Mouse (Mus musculus): ENCODE measurements around the gene Gm2431.
"Not testable (repeated sequence)": the region's sequence is repeated elsewhere in the genome, so short reads cannot be mapped to it uniquely, and the experiment has no call there.

Gene Gm2431

DNA sequence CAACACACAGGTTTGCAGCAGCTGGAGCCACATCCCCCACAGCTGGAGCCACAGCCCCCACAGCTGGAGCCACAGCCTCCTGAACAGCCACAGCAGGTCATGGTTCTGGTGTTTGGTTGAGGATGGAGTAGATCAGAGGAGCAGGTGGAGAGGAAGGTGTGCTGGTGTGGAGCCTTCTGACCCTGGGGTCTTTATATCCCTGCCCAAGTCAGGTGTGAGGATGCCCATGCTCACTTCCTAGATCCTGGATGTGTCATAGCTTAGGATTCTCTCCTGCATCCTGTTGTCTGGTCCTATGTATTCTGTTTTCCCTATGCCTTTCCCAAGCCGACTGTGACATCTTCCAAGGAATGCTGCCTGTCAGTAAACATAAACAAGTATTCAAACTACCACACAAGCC is at the start of gene Gm2431:
TSS of gene Gm2431 (minus strand) at position 101 of the 400 bp plus-strand sequence.
- not testable (repeated sequence) for DNase-seq (ENCODE audit: low spot score in 2 of 2)

DNA sequence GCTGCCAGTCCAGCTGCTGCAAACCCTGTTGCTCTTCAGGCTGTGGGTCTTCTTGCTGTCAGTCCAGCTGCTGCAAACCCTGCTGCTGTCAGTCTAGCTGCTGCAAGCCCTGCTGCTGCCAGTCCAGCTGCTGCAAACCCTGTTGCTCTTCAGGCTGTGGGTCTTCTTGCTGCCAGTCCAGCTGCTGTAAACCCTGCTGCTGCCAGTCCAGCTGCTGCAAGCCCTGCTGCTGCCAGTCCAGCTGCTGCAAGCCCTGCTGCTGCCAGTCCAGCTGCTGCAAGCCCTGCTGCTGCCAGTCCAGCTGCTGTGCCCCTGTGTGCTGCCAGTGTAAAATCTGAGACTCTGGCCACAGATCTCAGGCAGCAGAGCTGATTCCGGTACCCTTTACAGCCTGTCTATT is 45.8 kb upstream of the Gm2431 start:
- not testable (repeated sequence) for DNase-seq (ENCODE audit: low spot score in 2 of 2)

DNA sequence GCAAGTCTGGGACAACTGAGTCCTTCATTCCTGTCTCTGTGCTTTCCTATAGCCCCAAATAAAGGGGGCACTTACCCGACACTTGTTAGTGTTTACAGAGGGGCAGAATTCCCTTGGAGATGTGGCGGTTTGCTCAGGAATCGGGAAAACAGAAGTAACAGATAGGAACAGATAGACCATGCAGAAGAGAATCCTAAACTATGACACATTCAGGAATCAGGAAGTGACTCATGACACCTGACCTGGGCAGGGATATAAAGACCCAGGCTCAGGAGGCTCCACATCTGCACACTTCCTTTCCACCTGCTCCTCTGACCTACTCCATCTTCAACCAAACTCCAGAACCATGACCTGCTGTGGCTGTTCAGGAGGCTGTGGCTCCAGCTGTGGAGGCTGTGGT is 45.1 kb upstream of the Gm2431 start, which contains the start of gene Krtap5-4:
TSS of gene Krtap5-4 (plus strand) at position 301 of the 400 bp plus-strand sequence.
- DNase-seq (ENCODE audit: low spot score in 2 of 2), result no peak

DNA sequence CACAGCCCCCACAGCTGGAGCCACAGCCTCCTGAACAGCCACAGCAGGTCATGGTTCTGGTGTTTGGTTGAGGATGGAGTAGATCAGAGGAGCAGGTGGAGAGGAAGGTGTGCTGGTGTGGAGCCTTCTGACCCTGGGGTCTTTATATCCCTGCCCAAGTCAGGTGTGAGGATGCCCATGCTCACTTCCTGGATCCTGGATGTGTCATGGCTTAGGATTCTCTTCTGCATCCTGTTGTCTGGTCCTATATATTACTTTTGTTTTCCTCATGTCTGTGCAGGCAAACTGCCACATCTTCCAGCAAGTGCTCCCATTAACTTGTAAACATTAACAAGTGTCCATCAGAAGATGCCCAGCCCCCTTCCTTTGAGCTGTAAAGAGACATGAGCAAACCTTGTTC is 38.9 kb upstream of the Gm2431 start, which contains the start of gene Krtap5-1:
TSS of gene Krtap5-1 (minus strand) at position 101 of the 400 bp plus-strand sequence.
- DNase-seq (ENCODE audit: low spot score in 2 of 2), result not testable (repeated sequence)

DNA sequence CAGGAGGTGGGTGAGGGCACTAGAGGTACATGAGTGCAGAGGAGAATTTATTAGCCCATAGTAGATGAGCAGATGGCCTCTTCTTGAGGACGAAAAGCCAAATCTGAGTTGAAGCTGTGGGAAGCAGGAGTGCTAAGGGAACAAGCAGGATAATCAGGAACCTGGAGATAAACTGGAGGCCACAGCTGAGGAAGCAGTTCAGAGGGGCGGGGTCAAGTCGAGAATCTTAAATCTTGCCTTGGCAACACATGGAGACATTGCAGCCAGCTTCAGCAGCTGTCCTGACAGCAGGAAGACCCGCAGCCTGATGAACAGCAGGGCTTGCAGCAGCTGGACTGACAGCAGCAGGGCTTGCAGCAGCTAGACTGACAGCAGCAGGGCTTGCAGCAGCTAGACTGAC is 38.0 kb upstream of the Gm2431 start:
- DNase-seq (ENCODE audit: low spot score in 2 of 2), result not testable (repeated sequence)

DNA sequence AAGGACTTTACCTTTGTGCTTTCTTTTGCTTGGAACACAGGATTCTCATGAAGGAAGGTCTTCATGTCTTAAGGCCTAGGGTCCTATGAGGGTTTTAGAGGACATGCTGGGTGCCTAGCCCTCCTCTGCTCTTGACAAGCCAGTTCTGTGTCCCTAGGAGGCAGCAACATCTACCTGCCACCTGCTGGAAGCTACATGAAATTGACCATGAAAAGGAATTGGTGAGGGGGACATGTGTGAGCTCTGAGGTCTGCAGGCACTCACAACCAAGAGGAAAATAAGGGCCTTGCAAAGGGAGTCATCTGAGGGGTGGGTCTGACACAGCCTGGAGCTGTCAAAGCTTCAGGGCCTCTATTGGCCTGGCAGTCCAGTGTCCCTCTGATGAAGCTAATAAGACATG is 37.3 kb upstream of the Gm2431 start:
- no peak for DNase-seq (ENCODE audit: low spot score in 2 of 2)

DNA sequence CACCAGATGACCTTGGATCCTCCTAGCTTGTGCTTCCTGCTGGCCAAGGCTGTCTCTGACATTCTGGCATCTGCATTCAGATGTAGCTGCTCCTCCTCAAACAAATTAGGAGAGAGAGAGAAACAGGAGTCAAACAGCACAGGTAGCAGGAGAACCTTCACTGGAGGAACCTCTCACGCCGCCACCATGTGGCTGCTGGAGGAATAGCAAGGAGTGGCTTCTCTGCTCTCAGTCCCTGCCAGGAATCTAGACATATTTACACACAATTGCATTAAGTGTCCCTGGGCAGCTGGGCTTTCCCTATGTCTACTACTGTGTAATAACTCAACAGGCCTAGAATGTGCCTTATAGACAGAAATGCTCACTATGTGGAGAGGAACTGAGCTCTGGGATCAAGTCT is 35.7 kb upstream of the Gm2431 start:
- not testable (repeated sequence) for DNase-seq (ENCODE audit: low spot score in 2 of 2)

DNA sequence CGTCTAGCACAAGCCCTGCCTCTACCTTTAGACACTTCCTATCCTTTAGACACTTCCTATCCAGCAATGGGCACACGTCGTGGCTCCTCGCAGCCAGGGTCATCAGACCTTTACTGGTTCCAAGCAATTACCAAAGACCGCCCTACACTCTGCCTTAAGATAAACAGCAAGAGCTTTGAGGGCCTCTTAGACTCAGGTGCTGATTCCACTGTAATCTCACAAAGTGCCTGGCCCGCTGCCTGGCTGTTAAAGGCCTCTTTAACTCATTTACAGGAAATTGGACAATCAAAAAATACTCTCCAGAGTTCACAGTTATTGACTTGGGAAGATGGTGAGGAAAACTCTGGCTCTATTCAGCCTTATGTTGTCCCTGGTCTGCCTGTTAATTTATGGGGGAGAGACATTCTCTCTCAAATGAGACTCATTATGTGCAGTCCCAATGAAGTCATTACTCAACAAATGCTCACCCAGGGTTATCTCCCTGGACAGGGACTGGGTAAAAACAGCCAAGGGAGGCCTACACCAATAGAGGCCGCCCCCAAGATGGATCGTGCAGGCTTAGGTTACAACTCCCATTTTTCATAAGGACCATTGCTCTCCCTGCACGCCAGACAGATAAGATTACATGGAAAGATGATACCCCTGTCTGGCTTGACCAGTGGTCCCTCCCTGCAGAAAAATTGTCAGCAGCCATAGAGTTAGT is 27.9 kb upstream of the Gm2431 start:
- DNase-seq (ENCODE audit: low spot score in 2 of 2), result not testable (repeated sequence)

DNA sequence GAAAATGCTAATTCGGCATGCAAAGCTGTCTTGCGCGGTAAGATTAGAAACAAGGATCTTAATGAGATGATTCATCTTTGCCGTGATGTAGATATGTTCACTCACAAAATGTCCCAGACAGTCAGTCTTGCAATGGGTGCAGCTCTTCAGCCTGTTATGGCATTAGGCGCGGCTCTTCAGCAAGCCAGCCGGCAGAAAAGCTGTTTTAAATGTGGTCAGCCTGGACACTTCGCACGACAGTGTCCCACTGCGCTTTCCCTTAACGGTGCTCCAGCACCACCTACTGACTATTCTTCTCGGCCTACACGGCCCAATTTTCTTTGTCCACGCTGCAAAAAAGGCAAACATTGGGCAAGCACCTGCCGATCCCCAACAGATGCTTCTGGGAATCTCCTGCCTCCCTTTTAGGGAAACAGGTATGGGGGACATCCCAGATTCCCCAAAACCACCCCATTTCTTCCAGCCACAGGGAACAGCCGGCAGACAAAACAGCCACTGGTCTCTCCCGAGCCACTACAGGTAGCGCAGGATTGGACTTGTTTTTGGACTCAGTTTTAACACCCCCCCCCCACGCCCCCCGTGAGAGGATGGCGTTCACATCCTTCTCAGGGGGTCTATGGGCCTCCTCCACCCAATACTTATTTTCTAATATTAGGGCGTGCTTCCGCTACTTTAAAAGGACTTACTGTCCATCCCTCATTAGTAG is 27.1 kb upstream of the Gm2431 start:
- peak in 1 of 2 experiments; percentile 24 for DNase-seq (ENCODE audit: low spot score in 2 of 2)

DNA sequence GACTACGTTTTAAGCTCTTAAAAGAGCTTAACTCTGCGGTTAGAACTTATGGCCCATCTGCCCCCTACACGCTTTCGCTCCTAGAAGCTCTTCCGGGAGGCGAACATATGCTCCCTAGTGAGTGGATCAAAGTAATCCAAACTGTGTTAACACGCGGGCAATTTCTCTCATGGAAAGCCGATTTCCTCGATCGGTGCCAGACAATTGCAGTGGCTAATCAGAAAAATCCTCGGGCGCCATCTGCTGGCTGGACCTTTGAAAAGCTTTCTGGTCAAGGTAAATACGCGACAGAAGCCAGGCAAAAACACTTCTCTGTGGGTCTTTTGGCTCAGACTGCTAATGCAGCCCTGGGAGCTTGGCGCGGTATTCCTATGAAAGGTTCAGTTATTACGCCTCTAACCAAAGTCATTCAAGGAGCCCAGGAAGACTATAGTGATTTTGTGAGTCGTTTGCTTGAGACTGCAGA is 26.5 kb upstream of the Gm2431 start:
- peak; percentile 67 to 87 for DNase-seq (ENCODE audit: low spot score in 2 of 2)

DNA sequence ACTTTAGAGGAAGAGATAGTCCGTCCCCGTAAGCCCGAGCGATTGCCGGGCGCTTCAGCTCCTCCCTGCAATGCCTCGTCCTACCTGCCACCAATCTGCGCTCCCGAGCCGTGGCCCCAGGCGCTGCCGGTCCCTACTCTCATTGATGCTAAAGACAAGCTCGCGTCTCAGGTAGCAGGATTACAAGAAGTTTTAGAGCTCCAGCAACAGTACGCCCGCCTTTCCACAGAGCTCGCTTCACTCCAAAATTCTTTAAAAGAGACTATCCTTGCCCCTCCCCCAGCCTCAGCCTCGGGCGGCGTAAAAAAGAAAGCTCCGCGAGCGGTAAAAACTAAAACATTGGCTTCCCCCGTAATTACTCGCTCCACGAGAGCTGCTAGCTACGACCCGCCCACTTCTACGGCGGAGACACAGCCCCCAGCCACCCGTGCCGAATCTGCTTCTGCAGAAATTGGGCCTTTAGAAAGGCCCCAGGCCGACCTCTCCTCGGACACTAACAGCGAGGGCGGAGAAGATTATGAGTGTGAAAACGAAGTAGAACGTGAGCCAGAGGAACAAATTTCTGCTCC is 26.0 kb upstream of the Gm2431 start:
- DNase-seq (ENCODE audit: low spot score in 2 of 2), result peak; percentile 19 to 38

DNA sequence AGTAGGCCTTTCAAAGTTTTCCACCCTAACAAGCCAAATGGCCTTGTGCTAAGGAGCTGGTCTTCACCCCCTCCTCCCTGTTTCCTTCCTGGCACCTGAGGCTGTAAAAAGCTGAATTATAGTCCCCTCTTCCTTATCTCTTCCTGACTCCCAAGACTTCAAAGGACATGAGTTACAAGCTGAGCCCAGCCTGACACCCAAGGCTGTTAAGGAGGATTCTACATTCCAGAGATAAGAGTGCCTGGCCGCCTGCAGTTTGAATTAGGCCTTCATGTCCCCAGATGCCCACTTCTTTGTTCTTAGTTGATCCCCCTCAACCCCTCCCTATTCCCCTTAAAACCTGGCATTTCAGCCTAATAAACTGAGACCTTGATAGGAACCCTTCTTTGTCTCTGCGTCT is 24.7 kb upstream of the Gm2431 start:
- DNase-seq (ENCODE audit: low spot score in 2 of 2), result not testable (repeated sequence)

DNA sequence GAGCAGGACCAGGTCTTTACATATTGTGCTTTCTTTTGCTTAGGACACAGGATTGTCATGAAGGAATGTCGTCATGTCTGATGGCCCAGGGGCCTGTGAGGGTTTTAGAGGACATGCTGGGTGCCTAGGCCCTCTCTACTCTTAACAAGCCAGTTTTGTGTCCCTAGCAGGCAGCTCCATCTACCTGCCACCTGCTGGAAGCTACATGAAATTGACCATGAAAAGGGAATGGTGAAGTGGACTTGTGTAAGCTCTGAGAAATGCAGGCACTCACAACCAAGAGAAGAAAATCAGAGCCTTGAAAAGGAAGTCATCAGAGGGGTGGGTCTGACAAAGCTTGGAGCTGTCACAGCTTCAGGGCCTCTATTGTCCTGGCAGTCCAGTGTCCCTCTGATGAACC is 21.1 kb upstream of the Gm2431 start:
- DNase-seq (ENCODE audit: low spot score in 2 of 2), result not testable (repeated sequence)

DNA sequence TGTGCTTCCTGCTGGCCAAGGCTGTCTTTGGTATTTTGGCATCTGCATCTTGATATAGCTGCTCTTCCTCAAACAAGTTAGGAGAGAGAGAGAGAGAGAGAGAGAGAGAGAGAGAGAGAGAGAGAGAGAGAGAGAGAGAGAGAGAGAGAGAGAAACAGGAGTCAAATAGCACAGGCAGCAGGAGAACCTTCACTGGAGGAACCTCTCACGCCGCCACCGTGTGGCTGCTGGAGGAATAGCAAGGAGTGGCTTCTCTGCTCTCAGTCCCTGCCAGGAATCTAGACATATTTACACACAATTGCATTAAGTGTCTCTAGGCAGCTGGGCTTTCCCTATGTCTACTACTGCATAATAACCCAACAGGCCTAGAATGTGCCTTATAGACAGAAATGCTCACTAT is 20.0 kb upstream of the Gm2431 start:
- DNase-seq (ENCODE audit: low spot score in 2 of 2), result peak in 1 of 2 experiments; percentile 55

DNA sequence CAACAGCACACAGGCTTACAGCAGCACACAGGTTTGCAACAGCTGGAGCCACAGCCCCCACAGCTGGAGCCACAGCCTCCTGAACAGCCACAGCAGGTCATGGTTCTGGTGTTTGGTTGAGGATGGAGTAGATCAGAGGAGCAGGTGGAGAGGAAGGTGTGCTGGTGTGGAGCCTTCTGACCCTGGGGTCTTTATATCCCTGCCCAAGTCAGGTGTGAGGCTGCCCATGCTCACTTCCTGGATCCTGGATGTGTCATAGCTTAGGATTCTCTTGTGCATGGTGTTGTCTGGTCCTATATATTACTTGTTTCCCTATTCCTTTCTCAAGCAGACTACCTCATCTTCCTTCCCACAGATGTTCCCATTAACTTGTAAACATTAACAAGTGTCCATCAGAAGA is 16.1 kb upstream of the Gm2431 start, which contains the start of gene Gm4559:
TSS of gene Gm4559 (minus strand) at position 101 of the 400 bp plus-strand sequence.
- not testable (repeated sequence) for DNase-seq (ENCODE audit: low spot score in 2 of 2)

DNA sequence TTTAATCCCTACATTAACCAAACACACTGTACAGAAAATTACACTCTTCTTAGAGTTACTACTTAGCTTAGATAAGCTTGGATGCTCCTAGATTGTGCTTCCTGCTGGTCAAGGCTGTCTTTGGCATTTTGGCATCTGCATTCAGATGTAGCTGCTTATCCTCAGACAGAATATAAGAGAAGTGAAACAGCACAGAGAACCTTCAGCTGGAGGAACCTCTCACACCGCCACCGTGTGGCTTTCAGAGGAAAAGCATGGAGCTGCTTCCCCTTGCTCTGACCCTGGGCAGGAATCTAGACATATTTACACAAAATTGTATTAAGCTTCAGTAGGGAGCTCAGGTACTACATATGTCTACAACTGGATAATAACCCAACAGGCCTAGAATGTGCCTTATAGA is 2.6 kb downstream of the Gm2431 start:
- peak in 1 of 2 experiments; percentile 18 for DNase-seq (ENCODE audit: low spot score in 2 of 2)

DNA sequence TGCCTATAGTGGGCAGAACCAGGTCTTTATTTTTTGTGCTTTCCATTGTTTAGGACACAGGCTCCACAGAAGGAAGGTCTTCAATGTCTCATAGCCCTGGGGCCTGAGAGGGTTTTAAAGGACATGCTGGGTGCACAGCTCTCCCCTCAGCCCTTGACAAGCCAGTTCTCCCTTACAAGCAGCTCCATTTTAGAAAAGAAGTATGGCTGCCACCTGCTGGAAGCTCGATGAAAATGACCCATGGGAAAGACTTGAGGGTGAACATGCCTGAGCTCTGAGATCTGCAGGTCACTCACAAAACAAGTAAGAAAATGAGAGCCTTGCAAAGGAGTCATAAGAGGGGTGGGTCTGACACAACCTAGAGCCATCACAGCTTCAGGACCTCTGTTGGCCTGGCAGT is 8.3 kb downstream of the Gm2431 start:
- peak; percentile 4 to 24 for DNase-seq (ENCODE audit: low spot score in 2 of 2)

DNA sequence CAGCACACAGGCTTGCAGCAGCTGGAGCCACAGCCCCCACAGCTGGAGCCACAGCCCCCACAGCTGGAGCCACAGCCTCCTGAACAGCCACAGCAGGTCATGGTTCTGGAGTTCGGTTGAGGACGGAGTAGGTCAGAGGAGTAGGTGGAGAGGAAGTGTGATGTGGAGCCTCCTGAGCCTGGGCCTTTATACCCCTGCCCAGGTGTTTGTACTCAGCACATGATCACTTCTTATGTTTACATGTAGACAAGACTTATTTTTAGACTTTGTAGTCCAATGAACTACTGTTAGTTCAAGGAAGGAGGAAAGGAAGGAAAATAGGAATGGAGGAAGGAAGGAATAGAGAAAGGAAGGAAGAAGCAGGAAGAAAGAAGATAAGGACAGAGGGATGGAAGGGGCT is 17.2 kb downstream of the Gm2431 start, which contains the start of gene Gm40460:
TSS of gene Gm40460 (minus strand) at position 101 of the 400 bp plus-strand sequence.
- no peak for DNase-seq (ENCODE audit: low spot score in 2 of 2)

DNA sequence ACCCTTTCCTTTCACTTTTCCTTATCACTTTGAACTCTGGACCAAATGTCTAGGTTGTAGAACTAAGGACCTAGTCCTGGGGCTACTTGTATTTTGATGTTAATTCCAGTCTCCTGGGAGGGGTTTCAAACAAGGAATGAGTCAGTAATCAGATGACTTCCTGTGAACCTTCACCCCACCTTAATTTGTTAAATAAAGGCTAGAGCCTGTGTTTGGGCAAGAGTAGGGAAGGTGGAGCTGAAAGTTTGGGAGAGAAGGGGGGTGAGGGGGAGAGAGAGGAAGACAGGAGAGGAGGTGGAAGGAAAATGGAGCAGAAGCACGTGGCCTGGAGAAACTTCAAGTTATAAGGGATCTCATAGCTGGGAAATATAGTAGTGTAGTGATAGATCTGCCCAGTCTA is 26.6 kb downstream of the Gm2431 start:
- no peak for DNase-seq (ENCODE audit: low spot score in 2 of 2)

DNA sequence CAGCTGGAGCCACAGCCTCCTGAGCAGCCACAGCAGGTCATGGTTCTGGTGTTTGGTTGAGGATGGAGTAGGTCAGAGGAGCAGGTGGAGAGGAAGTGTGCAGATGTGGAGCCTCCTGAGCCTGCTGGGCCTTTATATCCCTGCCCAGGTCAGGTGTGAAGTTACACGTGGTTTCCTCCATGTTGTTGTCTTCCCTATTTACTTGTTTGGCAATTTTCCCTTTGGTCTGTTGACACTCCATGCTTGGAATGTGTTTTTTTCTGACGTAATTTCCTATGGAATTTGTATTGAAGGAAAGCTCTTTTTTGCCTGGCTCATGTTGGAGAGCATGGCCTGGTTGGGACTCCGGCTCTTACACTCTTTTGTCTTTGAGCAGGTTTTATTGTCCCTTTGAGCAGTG is 28.3 kb downstream of the Gm2431 start, which contains the start of gene Krtap5-5:
TSS of gene Krtap5-5 (minus strand) at position 101 of the 400 bp plus-strand sequence.
- DNase-seq (ENCODE audit: low spot score in 2 of 2), result not testable (repeated sequence)

DNA sequence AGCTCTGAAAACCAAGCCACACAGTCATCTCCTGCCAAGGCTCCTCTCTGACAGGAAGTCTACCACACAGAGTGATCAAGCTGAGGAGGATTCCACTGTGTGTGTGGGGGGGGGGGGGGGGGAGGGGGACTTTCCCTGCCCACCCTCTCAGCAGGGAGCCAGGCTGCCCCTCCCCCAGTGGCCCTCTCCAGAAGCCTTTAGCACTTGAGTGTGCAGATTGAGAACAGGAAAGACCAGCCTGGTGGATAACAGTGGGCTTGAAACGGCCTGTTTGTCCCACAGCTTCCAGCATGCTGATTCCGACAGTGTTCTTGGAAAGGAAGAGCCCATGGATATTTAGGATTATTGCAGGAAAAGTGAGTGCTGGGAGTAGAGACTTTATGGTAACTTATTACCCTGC is 33.6 kb downstream of the Gm2431 start:
- no peak for DNase-seq (ENCODE audit: low spot score in 2 of 2)

DNA sequence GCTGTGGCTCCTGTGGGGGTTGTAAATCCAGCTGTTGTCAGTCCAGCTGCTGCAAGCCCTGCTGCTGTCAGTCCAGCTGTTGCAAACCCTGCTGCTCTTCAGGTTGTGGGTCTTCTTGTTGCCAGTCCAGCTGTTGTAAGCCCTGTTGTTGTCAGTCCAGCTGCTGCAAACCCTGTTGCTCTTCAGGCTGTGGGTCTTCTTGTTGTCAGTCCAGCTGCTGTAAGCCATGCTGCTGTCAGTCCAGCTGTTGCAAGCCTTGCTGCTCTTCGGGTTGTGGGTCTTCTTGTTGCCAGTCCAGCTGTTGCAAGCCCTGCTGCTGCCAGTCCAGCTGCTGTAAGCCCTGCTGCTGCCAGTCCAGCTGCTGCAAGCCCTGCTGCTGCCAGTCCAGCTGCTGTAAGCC is 46.0 kb downstream of the Gm2431 start:
- not testable (repeated sequence) for DNase-seq (ENCODE audit: low spot score in 2 of 2)
